Mouse (Mus musculus): Measurements from ENCODE around the gene Msrb3. TPM values are rescaled to one million over a fixed set of nuclear protein-coding genes. Genes with fewer than 3 reads are reported as not detected.

Msrb3 gene
- polyA plus RNA-seq, 1 experiment from 2014 or later, result 0.82 TPM

- Histone ChIP-seq H3K27ac (no peak overlapping the region), H3K9ac (no peak overlapping the region), H3K4me3 (replicated peaks) (no peak overlapping the region), H3K9me3 (replicated peaks) (no peaks in the 10 kb centered on the region), H3K4me1 (replicated peaks) (no peaks in the 10 kb centered on the region), H3K27me3 (no peaks in the 10 kb centered on the region), H3K4me2 (no peak overlapping the region), H3K36me3 (no peaks in the 10 kb centered on the region)
- WGBS (ENCODE audit: insufficient replicate concordance), result 77% methylated on average over 10 of the region's 10 CpGs
- DNase-seq (no peak), ATAC-seq (ENCODE audit: low read depth) (no peak)
Observed at GRCm38 (mm10) chr10:120854329-120854728, 44.6 kb downstream of the Msrb3 start.

GRCm38 (mm10) chr10:120853816-120854215, 45.1 kb downstream of the Msrb3 start:
- ATAC-seq (ENCODE audit: low read depth) (no peak), DNase-seq (no peak)
- WGBS (ENCODE audit: insufficient replicate concordance), result 71% methylated on average over 9 of the region's 9 CpGs
- no peaks in the 10 kb centered on the region for H3K27me3 ChIP-seq
- H3K36me3 ChIP-seq, result no peaks in the 10 kb centered on the region
- no peaks in the 10 kb centered on the region for H3K9me3 ChIP-seq (replicated peaks)
- H3K4me3 ChIP-seq (replicated peaks), result no peak overlapping the region
- H3K4me2 ChIP-seq, result no peak overlapping the region
- no peak overlapping the region for H3K9ac ChIP-seq
- no peak overlapping the region for H3K27ac ChIP-seq
- H3K4me1 ChIP-seq (replicated peaks), result no peaks in the 10 kb centered on the region

- WGBS (ENCODE audit: insufficient replicate concordance), result 66% methylated on average over 9 of the region's 9 CpGs
- no peak for DNase-seq
Observed at GRCm38 (mm10) chr10:120851196-120851781, 47.6 kb downstream of the Msrb3 start.

GRCm38 (mm10) chr10:120850391-120851195, 48.3 kb downstream of the Msrb3 start:
- ATAC-seq (ENCODE audit: low read depth), result no peak
- Histone ChIP-seq H3K27ac (no peak overlapping the region), H3K4me2 (no peak overlapping the region), H3K36me3 (no peaks in the 10 kb centered on the region), H3K4me1 (replicated peaks) (no peaks in the 10 kb centered on the region), H3K9me3 (replicated peaks) (no peaks in the 10 kb centered on the region), H3K27me3 (no peaks in the 10 kb centered on the region), H3K4me3 (replicated peaks) (no peak overlapping the region), H3K9ac (no peak overlapping the region)
- 78% methylated on average over 24 of the region's 24 CpGs for WGBS (ENCODE audit: insufficient replicate concordance)
- no peak for DNase-seq

More at GRCm38 (mm10) chr10:120851196-120851781, 47.6 kb downstream of the Msrb3 start:
- ATAC-seq (ENCODE audit: low read depth), result no peak
- no peaks in the 10 kb centered on the region for H3K9me3 ChIP-seq (replicated peaks)
- no peak overlapping the region for H3K4me3 ChIP-seq (replicated peaks)
- H3K27me3 ChIP-seq, result no peaks in the 10 kb centered on the region
- no peak overlapping the region for H3K27ac ChIP-seq
- H3K36me3 ChIP-seq, result no peaks in the 10 kb centered on the region
- H3K4me1 ChIP-seq (replicated peaks), result no peaks in the 10 kb centered on the region
- H3K4me2 ChIP-seq, result no peak overlapping the region
- no peak overlapping the region for H3K9ac ChIP-seq

GRCm38 (mm10) chr10:120848677-120849076, 50.2 kb downstream of the Msrb3 start:
- 68% methylated on average over 7 of the region's 7 CpGs for WGBS (ENCODE audit: insufficient replicate concordance)
- H3K4me1 ChIP-seq (replicated peaks), result no peaks in the 10 kb centered on the region
- no peak for DNase-seq

GRCm38 (mm10) chr10:120847785-120848184, 51.1 kb downstream of the Msrb3 start:
- Histone ChIP-seq H3K27me3 (no peaks in the 10 kb centered on the region), H3K4me2 (no peak overlapping the region), H3K4me3 (replicated peaks) (no peak overlapping the region), H3K36me3 (no peaks in the 10 kb centered on the region), H3K4me1 (replicated peaks) (no peaks in the 10 kb centered on the region), H3K27ac (no peak overlapping the region), H3K9me3 (replicated peaks) (no peaks in the 10 kb centered on the region), H3K9ac (no peak overlapping the region)
- ATAC-seq (ENCODE audit: low read depth) (no peak), DNase-seq (no peak)
- 30% methylated on average over 4 of the region's 4 CpGs for WGBS (ENCODE audit: insufficient replicate concordance)

More at GRCm38 (mm10) chr10:120848677-120849076, 50.2 kb downstream of the Msrb3 start:
- Histone ChIP-seq H3K4me3 (replicated peaks) (no peak overlapping the region), H3K4me2 (no peak overlapping the region), H3K27ac (no peak overlapping the region), H3K9ac (no peak overlapping the region), H3K36me3 (no peaks in the 10 kb centered on the region), H3K9me3 (replicated peaks) (no peaks in the 10 kb centered on the region), H3K27me3 (no peaks in the 10 kb centered on the region)
- ATAC-seq (ENCODE audit: low read depth), result no peak

- WGBS (ENCODE audit: insufficient replicate concordance), result 62% methylated on average over 7 of the region's 7 CpGs
- no peak for DNase-seq
- Histone ChIP-seq H3K9me3 (replicated peaks) (no peaks in the 10 kb centered on the region), H3K36me3 (no peaks in the 10 kb centered on the region), H3K9ac (no peak overlapping the region), H3K4me3 (replicated peaks) (no peak overlapping the region), H3K4me2 (no peak overlapping the region), H3K27ac (no peak overlapping the region), H3K4me1 (replicated peaks) (no peaks in the 10 kb centered on the region), H3K27me3 (no peaks in the 10 kb centered on the region)
- ATAC-seq (ENCODE audit: low read depth), result no peak
Observed at GRCm38 (mm10) chr10:120839966-120840365, 58.9 kb downstream of the Msrb3 start.

GRCm38 (mm10) chr10:120834531-120834930, 64.4 kb downstream of the Msrb3 start:
- H3K36me3 ChIP-seq, result no peaks in the 10 kb centered on the region
- ATAC-seq (ENCODE audit: low read depth) (no peak), DNase-seq (no peak)
- 57% methylated on average over 1 of the region's 1 CpGs for WGBS (ENCODE audit: insufficient replicate concordance)
- no peaks in the 10 kb centered on the region for H3K4me1 ChIP-seq (replicated peaks)
- H3K9ac ChIP-seq, result no peak overlapping the region
- no peak overlapping the region for H3K4me2 ChIP-seq
- no peaks in the 10 kb centered on the region for H3K27me3 ChIP-seq
- H3K9me3 ChIP-seq (replicated peaks), result no peaks in the 10 kb centered on the region
- no peak overlapping the region for H3K27ac ChIP-seq
- H3K4me3 ChIP-seq (replicated peaks), result no peak overlapping the region

GRCm38 (mm10) chr10:120833836-120834235, 65.1 kb downstream of the Msrb3 start:
- H3K4me2 ChIP-seq, result no peak overlapping the region
- H3K9ac ChIP-seq, result no peak overlapping the region
- no peaks in the 10 kb centered on the region for H3K4me1 ChIP-seq (replicated peaks)
- no peak overlapping the region for H3K4me3 ChIP-seq (replicated peaks)
- no peak for DNase-seq
- no peaks in the 10 kb centered on the region for H3K27me3 ChIP-seq
- H3K9me3 ChIP-seq (replicated peaks), result no peaks in the 10 kb centered on the region
- no peak overlapping the region for H3K27ac ChIP-seq
- ATAC-seq (ENCODE audit: low read depth), result no peak
- H3K36me3 ChIP-seq, result no peaks in the 10 kb centered on the region

GRCm38 (mm10) chr10:120827761-120828160, 71.1 kb downstream of the Msrb3 start:
- Histone ChIP-seq H3K4me1 (replicated peaks) (no peaks in the 10 kb centered on the region; the same call in 1 of the 2 replicates), H3K9me3 (replicated peaks) (no peaks in the 10 kb centered on the region), H3K4me3 (replicated peaks) (no peak overlapping the region), H3K27me3 (no peaks in the 10 kb centered on the region), H3K9ac (no peak overlapping the region), H3K27ac (no peak overlapping the region), H3K36me3 (no peaks in the 10 kb centered on the region), H3K4me2 (no peak overlapping the region)
- no peak for DNase-seq
- 84% methylated on average over 12 of the region's 12 CpGs for WGBS (ENCODE audit: insufficient replicate concordance)
- ATAC-seq (ENCODE audit: low read depth), result no peak

- H3K27me3 ChIP-seq, result no peaks in the 10 kb centered on the region
- ATAC-seq (ENCODE audit: low read depth) (no peak), DNase-seq (no peak)
- no peak overlapping the region for H3K4me3 ChIP-seq (replicated peaks)
- 55% methylated on average over 27 of the region's 27 CpGs for WGBS (ENCODE audit: insufficient replicate concordance)
- H3K27ac ChIP-seq, result no peak overlapping the region
- no peak overlapping the region for H3K9ac ChIP-seq
- H3K9me3 ChIP-seq (replicated peaks), result no peaks in the 10 kb centered on the region
- H3K4me1 ChIP-seq (replicated peaks), result peaks cover under 1% of the 10 kb centered on the region; the same call in 1 of the 2 replicates
- H3K4me2 ChIP-seq, result no peak overlapping the region
- no peaks in the 10 kb centered on the region for H3K36me3 ChIP-seq
Observed at GRCm38 (mm10) chr10:120826795-120827669, 71.9 kb downstream of the Msrb3 start.
